Mouse (Mus musculus) ES-E14 (cell line): ENCODE measurements around the gene Btaf1.

Experiments used
- HCFC1 ChIP-seq: IDR thresholded peaks from 2 replicates; pipeline ENCODE4 v1.6.1; 2012; ENCODE audit warnings: low read length, inconsistent platforms, borderline replicate concordance; ENCODE audit not compliant: insufficient read depth
- MAFK ChIP-seq: IDR thresholded peaks from 2 replicates; pipeline ENCODE4 v1.6.1; 2014; ENCODE audit warnings: mild to moderate bottlenecking, low read depth, low read length, inconsistent platforms; ENCODE audit not compliant: insufficient read depth

GRCm38 (mm10) chr19:37059623-37060022 lies 133.7 kb downstream of the Btaf1 start:
- TF ChIP-seq HCFC1, result no peak
- 0 out of 2 replicates have a peak, but pooled peaks have one; percentile 60 for TF ChIP-seq MAFK
